Mouse (Mus musculus) R1 (cell line): Measurements from ENCODE around the gene Smarcd3.

Source experiments
- DNase-seq: peaks from one replicate; pipeline ENCODE4 v3.0.0-alpha.2; 2018; ENCODE audit warnings: low read depth, low spot score

The Smarcd3 gene

DNA sequence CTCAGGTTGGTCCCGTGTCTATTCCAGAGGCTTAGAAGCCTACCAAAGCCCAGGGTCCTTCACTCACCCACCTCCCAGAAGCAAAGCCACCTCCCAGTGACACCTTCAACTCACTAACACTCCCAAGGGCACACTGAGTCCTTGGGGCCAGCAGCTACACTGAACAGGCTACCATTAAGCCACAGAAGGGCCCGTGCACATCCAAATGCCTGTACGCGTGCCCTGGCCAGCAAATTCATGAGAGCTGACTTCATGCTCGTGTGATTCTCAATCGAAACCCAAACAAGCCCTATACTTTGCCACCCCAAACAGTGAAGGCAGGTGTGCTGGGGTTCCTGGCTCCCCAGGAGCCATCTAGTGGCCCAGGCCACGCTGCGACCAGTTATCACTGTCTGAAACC is 3.6 kb downstream of the Smarcd3 start:
- no peak for DNase-seq

DNA sequence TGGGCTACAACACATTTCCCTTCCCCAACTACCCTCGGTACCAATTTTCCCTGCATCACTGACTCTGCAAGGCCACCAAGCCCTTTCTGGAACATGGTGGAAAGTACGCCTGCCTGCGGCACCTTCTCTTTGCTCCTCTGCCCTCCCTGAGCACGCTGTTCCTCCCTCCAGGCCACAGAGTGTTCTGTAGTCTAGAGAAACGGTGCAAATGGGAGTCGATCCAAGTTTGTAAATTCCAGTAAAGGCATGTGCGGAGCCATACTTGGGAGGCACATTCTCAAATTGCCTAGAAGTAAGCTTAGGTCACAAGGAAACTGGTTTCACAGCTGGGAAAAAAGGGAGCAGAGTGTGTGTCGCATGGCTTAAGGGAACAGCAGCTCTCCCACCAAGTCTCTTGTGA is 4.1 kb downstream of the Smarcd3 start:
- DNase-seq: no peak

DNA sequence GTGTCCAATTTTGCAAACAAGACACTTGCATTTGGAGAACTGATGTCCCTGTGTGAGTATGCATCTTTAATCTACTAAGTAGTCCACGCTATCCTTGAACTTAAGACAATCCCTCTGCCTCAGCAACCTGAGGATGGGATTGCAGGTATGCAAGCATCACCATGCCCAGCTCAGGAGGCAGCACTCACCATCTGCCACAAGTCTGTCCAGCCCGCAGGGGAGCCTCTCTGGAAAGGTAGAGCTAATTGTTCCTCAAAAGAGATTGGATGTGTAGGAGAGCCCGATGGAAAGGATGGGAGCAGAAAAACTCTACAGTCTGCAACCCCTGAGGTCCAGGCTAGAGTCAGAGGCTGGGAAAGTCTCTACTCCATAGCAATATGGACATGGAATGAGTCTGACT is 5.3 kb downstream of the Smarcd3 start:
- no peak for DNase-seq

DNA sequence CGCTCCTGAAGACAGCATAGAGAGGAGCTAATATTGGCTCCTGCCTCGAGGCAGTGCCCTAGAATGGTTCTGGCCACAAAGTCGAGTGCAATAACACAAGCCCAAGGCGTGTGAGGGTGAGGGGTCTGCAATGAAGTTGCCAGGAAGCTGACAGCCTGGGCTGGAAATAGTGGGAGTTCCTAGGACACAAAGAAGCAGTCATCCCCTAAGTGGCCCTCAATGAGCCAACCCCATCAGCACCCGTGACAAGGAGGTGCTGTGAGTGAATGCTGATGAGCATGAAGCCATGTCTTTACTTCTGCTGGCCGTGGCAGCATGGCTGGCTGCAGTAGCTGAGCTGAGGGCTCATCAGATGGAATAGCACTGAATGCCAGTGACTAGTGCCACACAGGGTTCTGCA is 9.1 kb downstream of the Smarcd3 start:
- no peak for DNase-seq

DNA sequence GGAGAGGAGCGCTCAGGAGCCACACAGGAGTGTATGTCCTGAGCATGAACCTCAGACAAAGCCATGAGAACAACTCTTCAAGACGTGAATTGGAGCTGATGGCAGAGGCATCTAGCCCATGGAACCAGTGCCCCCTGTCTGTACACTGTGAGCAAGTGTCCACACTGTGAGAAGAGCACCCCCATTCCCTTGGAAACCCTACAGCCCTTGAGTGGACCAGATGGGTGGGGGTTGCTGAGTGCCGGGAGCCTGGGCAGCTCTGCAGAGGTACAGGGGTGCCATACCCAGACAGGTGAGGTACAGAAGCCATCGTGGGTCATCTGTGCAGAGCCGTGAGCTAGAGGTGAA is 11.9 kb downstream of the Smarcd3 start:
- no peak for DNase-seq

DNA sequence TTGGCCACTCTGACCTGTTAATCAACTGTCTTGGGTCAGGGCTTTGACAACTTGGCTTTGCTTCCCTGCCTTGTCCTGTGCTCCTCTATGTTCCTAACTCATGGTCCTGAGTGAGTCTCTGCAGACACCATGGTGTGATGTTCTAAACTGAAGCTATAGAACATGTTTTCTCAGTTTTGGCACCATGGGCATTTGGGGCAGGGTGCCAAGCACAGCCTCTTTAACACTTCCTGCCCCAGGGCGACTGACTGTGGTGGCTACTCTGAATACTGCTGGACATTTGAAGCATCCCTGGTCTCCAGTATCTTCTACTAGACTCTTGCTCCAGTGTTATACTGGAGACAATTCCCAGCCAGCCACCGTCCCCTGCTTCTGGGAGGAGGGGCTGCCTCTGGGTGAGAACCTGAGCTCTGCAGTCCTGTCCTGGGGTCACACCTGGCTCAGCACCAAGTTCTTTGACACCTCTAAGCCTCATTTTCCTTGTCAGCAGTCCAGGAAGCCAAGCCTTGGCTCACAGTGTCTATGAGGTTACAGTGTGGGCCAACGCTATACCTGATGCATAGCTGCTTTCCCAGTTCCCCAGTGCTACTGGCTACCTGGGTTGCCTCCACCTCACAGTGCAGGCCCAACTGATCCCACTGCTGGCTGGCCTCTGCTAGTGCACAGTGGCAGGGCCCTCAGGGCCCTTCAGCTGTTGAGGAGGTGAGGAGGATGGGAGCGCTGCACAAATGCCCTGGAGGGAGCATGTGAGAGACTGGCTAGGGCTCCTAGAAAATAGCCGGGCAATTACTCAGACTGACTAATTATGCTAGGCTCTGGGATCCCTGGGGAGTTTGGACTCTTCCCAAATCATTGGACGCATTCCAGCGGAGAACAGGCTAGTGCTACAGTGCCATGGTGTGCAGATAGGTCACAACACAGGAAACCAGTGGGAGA is 12.6 kb downstream of the Smarcd3 start:
- no peak for DNase-seq

DNA sequence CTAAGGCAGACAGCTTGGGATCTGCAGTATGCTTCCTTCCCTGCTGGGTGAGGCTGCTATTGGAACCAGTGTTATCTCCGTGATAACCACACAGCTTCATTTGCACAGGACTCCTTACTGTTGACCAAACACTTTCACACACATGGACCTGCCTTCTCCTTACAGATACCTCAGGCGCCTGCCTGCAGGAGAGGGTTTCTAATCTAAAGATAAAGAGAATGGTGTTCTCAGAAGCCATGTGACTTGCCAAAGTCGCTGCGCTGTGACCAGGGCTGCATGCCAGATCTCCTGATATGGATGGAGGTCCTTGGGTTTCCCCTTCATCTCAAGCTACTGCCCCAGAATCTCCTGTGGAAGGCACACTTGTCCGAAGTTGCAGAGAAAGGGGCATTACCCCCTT is 14.8 kb downstream of the Smarcd3 start:
- no peak for DNase-seq

DNA sequence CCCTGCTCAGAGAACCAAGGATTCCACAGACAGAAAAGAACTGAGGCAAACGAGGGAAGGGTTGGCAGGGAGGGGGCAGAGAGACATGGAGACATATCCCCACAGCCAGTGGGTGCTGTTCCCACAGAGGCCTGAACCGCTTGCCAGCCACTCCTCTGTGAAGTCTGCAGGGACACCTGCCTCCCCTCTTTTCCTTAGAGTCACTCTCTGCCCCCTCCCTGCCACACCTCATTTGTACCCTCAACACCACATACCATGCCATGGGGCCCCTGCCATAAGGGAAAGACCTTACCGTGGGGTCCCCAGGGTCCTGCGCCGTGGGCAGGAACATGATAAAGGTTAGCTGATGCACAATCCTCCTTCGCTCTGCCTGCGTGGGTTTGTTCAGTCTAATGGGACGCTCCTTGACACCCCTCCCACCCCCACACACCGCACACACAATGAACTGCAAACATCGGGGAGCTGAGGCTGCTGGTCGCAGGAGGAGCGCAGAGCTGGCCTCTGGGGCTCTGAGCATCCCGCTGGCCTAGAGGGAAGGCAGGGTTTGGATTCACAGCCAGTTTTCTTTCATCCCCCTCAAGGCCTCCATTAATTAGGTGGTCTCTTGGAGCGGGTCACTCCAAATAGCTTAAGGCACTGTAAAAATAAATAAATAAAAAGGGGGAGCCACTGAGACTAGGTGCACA is 18.1 kb downstream of the Smarcd3 start:
- DNase-seq: no peak

DNA sequence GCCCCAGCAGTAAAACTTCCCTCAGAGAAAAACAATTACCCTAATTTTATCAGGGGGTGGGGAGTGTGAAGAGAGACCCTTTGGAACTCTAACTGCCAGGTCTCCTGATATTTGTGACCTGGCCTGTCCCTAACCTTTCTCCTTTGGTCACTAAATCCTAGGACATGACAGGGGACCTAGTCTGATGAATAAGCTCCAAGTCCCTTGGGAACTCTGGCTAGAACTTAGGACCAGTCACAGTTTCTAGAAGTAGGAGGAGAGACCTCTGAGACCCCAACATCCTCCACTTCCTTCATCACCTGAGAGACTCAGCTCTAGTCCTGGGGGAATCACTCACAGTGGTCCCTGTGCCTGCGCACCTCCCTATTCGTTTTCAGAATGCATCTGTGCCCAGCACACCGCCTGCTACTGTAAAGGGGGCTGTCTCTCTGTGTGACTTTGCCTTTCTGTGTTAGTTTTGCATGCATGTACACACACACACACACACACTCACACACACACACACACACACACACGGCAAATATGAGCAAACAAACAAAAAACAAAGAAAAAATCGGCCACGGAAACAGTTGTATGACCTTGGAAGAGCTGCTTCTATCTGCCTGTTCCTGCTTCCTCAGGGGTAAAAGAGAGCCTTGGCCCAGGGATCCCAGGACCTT is 18.8 kb downstream of the Smarcd3 start:
- no peak for DNase-seq

DNA sequence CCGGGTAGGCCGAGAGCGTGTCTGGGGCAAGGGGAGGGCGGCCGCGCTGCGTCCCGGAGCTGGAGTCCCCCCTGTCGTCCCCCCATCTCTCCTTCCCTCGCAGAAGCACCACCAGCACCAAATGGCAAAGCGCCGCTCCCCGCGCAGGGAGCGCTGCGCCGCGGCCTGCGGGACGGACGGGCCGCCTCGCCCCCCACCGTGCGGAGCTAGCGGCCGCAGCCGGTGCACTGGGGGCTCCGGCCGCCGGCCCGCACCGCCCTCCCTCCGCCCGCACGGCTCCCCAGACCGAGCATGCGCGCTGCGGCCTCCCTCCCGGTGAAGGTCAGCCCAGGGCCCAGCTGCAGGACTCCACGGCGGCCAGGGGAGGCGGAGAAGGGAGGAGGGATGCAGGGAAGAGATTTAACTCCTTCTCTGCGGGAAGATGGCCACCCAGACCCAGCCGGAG is 19.5 kb downstream of the Smarcd3 start:
- DNase-seq: peak; percentile 27

DNA sequence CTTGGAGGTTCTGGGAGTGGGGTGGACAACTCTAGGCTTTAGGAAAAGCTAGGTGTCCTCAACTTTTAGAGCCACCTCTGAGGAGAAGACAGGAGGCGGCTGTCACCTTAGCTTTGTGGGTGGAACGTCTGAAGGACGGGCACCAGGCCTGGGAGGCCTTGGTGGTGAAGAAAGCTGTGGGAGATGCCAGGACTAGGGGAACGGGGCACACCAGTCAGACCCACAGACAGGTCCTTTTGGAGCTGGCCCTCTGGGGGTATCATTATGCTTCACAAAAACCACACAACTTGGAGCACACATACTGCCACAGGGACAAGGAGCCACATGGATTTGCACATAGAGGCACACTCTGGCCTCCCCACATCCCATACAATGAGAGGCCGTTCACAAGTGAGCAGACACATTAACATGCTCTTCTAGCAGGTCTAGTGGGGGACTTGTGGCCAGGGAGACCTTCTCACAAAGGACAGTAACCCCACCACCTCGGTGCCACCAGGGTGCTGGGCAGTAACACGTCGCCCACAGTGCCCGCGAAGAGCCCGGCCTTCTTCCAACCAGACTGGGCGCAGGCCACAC is 20.0 kb downstream of the Smarcd3 start:
- DNase-seq: no peak

DNA sequence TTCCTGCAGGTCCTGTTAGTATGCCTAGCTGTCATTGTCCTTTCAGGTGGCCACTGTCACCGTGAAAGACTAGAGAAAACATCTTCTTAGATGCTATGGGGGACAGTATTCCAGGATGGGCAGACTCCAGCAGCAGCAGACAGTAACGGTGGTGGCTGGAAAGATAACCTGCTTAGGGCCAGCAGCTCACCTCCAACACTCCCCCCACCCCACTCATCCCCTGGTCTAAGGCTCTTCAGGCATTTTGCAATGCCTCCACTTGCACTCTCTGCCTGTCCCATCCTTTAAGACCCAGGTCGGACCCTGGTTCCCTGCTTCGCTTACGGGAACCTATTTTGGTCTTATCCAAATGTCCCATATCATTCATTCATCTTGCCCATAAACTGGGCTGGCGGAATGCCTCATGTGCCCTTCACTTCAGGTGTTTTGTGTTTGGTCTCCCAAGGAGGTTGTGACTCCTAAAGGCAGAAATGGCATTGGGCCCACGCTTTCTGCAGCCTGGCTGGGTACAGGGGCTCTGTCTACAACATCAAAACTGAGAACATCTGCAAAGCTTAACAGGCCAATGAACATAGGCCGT is 20.7 kb downstream of the Smarcd3 start:
- DNase-seq: no peak

DNA sequence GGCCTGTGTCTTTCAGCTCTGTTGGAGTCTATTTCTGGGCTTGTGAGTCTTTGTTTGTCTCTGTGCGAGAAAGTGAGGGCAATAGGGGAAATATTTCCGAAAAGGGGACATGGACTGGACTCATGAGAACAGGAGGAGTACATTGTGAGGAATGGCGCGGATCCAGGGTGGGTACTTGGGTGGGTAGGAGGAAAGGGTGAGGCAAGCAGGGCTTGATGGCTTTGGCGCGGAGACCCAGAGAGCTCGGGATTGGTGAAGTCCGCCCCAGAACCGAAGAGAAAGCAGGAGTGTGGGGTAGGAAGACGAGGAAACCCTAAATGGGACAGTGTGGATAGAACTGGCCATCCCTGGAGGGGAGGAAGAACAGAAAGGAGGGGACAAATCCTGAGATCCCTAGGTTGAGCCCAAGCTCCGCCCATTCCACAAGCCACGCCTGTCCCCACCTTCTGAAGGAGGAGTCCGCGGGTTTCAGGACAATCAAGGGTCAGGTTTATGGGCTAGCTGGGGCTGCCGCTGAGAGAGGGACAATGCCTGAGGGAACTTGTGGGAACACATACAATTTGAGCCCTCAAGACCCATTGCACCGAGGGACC is 21.4 kb downstream of the Smarcd3 start:
- peak; percentile 85 for DNase-seq

DNA sequence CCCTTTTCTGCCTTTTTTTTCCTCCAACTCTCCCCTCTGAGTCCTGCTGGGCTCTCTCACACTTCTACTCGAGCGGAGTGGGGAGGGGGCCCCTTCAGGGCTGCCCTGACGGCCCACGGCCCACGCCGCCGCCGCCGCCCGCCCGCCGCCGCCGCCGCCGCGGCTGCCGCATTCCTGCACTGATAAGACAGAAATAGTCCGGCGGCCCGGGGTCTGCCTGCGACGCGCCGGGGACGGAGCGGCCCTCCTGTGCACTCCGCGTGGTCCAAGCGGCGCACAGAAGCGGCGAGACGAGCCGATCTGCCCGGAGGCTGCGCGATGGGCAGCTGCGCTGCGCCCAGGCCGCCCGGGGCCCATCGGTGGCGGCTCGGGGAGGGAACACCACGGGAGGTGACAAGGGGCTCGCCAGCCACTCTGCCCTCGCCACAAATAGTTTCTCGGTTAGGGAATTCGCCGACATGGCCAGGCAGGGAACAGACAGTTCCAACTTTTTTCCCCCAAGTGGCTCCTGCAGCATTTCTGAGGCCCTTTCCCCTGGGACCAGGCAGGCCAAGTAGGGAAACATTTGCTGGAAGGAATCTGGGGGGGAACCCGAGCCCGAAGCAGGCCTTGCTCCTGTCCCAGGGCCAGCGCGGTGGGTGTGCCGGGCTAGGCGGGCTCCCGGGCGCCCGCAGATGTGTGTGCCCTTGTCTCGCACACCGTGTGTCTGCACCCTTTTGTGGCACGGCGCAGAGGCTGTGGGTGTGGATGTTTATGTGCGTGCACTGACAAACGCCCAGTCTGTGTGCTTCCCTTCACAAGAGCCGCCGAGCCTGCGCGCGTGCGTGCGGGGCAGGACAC is 22.1 kb downstream of the Smarcd3 start:
- peak; percentile 70 for DNase-seq

DNA sequence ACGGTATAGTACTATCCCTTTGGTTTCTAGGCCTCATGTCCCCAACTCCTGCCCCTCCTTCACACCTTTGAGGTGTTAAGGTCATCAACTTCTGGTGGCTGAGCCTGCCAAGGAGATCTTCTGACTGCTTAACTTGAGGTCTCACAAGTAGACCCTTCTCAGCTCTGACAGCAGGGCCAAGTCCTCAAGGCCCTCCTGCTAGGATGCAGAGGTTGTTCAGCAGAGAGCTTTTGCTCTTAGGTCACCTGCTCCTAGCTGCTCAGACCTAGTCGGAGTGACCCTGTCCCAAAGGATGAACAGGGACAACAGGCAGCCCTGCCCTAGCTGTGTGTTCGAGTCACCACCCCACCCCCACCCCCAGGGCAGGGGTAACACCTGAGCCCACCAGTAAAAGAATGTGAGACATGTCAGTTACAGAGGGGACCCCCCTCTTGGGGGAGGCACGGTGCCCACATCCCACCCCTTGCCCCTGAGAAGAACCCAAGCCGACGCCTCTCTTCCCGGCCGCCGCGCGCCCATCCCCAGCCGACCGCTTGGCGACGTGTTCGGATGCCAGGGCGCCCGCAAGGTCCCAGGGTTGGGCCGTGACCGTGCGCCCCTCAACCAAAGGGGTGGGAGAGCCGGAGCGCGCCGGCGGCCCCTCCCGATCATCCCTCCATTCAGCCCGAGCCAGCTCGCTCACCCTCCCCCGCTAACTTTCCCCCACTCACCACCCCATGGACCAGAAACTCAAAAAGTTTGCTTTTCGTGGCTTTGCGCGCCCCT is 23.0 kb downstream of the Smarcd3 start:
- no peak for DNase-seq

DNA sequence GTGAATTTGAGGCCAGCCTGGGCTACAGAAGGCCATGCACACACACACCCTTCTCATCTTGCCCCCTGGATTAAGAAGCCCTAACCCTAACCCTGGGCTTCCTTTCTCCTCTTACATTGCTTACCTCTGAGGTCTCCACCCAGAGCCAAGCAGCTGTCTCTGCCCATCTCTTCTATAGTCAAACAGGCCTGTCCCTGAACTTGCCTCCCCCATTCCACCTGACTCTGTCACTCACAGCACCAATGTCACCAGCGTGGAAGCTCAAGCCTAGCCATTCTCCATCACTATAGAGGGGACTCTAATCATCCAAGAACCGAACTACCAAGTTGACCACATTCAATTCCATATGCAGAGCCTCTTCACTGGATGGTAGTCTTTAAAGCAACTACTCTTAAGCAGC is 24.0 kb downstream of the Smarcd3 start:
- no peak for DNase-seq

DNA sequence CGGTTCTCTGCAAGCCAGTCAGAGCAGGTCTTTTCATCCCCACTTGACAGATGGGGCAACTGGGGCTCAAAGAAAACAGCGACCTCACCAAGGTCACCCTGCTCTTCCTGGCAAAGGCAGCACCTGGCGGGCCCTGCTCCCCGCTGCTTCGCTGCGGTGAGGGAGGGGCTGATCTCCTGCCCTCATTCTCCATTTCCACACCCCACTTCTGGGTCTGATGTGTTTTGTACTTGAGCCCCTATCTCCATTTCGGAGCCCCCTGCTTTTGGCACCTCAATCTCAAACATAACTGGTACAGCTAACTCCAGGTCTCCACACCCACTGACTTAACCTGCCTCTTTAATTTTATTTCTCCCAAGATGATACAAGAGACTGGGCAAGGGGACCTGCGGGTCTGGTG is 25.1 kb downstream of the Smarcd3 start:
- DNase-seq: no peak

DNA sequence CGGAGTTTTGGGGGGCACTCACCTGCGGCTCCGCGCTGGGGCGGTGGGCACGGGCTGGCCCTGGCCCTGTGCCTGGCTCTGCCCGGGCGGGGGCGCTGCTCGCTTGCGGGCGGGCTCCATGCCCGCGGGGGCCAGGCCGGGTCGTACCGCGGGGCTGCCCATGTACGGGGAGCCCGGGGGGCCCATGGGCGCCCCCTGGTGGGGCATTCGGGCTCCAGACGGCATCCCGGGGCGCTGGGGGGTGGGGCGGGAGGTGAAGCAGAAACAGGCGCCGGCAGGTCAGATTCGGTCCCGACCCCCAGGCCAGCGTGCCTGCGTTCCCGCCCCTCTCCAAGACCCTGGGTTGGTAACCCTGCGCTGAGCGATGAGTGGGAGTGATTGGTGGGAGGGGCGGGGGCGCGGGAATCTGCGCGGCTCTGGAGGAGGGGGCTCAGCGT is 25.6 kb downstream of the Smarcd3 start:
- peak; percentile 72 for DNase-seq

DNA sequence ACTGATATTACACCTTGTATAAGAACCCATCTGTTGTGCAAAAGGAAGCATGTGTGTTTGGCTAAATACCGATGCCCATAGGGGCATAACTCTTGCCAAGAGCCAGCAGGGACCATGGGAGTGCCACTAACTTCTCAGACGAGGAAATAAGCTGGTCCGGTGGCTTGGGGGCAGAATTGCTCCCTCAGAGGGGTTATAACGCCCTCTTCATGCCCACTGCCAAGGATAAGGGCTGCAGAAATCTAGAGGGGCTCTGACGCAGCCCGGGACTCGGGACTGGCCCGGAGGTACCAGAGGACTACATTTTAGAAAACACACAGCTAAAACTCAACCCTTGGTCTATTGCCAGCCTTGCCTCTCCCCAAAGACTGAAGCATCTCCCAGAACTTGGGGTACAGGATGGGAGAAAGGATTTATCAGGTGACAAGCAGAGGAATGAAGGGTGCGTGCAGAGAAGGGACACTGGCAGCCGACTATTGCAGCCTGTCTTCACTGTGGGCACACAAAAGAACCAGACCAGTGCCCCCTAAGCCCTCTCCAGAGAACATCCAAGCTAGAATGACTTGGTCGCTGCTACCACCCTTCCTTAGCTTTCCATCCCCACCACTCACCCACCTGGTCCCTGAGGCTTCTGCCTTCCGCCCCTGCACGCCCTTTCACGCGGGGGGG is 26.2 kb downstream of the Smarcd3 start:
- DNase-seq: no peak
